Mouse (Mus musculus) liver, postnatal 0 days (tissue): ENCODE measurements at regions not wholly inside any gene's neighbourhood (a gene's known extent, or its start where the extent isn't known, plus 50 kb on each side); places are given as distances from the start of the nearest gene placed in this dataset.

Source experiments
- ATAC-seq: fragments of 200-750 bp; cut with Nextera tagmentation; 2 replicates; pipeline ENCODE4 v1.8.0; 2017; ENCODE audit warnings: mild to moderate bottlenecking, moderate library complexity
- DNase-seq: peaks from one replicate; pipeline ENCODE4 v3.0.0-alpha.2; 2016
- H3K27ac ChIP-seq: fragments of 300-500 bp; sonication (generic); 2 replicates; pipeline ENCODE4 v1.5.1; 2014; ENCODE audit warnings: antibody characterized with exemption, moderate library complexity, mild to moderate bottlenecking, low read depth
- H3K27me3 ChIP-seq: fragments of 300-500 bp; sonication (generic); 2 replicates; pipeline ENCODE4 v1.6.1; 2014; ENCODE audit warnings: low read length, control low read depth, mixed read lengths; ENCODE audit not compliant: insufficient read depth
- H3K36me3 ChIP-seq: fragments of 300-500 bp; sonication (generic); replicated peaks from 2 replicates; pipeline ENCODE4 v1.6.1; 2014; ENCODE audit warnings: mild to moderate bottlenecking, control low read depth, low read length, moderate library complexity, mixed read lengths; ENCODE audit not compliant: insufficient read depth
- H3K4me1 ChIP-seq: fragments of 300-500 bp; sonication (generic); 2 replicates; pipeline ENCODE4 v1.6.1; 2014; ENCODE audit warnings: antibody characterized with exemption, mild to moderate bottlenecking, control low read depth; ENCODE audit not compliant: insufficient read depth
- H3K4me2 ChIP-seq: fragments of 300-500 bp; sonication (generic); 2 replicates; pipeline ENCODE4 v1.6.1; 2014; ENCODE audit warnings: low read depth, mild to moderate bottlenecking, low read length, moderate library complexity, mixed read lengths
- H3K4me3 ChIP-seq: fragments of 300-500 bp; sonication (generic); 2 replicates; pipeline ENCODE4 v1.5.1; 2014; ENCODE audit warnings: low read depth, low read length
- H3K9ac ChIP-seq: fragments of 300-500 bp; sonication (generic); replicated peaks from 2 replicates; pipeline ENCODE4 v1.6.1; 2014; ENCODE audit warnings: mild to moderate bottlenecking, moderate library complexity
- H3K9me3 ChIP-seq: fragments of 300-500 bp; sonication (generic); 2 replicates; pipeline ENCODE4 v1.6.1; 2016; ENCODE audit warnings: mild to moderate bottlenecking, control low read depth, low read length, mixed read lengths
- CTCF ChIP-seq: sonication (generic); IDR thresholded peaks from 2 replicates; pipeline ENCODE4 v1.5.1; 2016; ENCODE audit warnings: antibody characterized with exemption, low read depth
- EP300 ChIP-seq: IDR thresholded peaks from 2 replicates; pipeline ENCODE4 v1.6.1; 2016; ENCODE audit warnings: antibody characterized with exemption, low read depth, mild to moderate bottlenecking
- WGBS: fragments of 180-500 bp; shearing (Covaris S2); extraction: QIAGEN DNeasy Blood & Tissue Kit; methylation state at CpG from one replicate; pipeline ENCODE4 v1.1.7; 2014; ENCODE audit not compliant: insufficient replicate concordance; 5-methylcytosine and 5-hydroxymethylcytosine counted together

DNA sequence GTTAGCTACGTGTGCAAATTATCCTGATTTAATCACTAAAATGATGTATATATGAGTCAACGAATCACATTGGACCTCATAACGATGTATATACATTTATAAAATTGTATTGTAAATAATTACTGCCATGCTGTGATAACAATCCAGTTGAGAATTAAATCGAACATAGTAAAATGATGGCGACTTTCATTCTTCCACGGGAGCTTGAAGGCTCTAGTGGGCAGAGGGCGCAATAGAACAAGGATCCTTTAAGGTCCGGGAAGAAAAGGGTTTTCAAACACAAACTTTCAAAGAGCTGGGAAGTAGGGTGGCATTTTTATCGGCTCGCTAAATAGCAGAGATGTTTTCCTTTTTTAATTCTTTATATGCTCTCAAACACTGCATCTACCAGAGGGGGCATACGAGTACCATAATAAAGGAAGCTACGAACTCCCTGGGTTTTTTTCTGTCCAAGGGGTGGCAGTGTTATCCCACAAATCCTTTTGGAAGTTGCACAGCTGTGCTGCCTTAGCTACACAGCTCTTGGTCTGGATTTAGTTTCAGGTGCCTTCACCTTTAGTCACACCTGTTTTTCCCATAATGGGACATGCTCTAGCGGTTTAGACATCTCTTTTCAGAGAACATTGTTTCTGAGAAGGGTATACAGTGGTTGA is 64.9 kb upstream of the Mroh9 start:
- ATAC-seq (peak; percentile 62; the same call in 1 of the 2 replicates), DNase-seq (peak; percentile 51)
- no peaks in the 10 kb centered on the region for H3K27me3 ChIP-seq
- no peaks in the 10 kb centered on the region for H3K9me3 ChIP-seq
- TF ChIP-seq CTCF = peak; percentile 71
- no peak for TF ChIP-seq EP300
- no peak overlapping the region for H3K27ac ChIP-seq
- no peaks in the 10 kb centered on the region for H3K4me1 ChIP-seq
- H3K4me3 ChIP-seq = no peak overlapping the region
- no peak overlapping the region for H3K9ac ChIP-seq
- WGBS = 29% methylated on average over 13 of the region's 13 CpGs
- H3K36me3 ChIP-seq = no peaks in the 10 kb centered on the region
- peak overlapping the region; percentile 29; the same call in 1 of the 2 replicates for H3K4me2 ChIP-seq

DNA sequence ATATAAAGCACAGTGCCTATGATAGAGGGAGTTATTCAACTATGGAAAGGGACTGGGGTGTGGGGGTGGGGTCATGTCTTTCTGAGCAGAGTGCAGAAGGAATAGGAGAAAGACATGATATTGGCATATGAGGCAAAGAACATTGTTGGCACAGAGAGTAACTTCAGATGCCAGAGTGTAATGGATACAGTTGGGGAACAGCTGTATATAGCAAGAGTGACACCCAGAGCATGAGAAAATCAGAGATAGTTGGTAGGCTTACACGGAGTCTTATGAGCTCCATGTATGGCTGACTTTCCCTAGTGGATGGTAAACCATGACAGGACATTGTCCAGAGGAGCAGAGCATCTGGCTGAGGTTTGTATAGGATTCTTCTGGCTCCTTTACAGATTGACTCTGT is 61.2 kb upstream of the Mroh9 start:
- DNase-seq (no peak), ATAC-seq (no peak)
- H3K4me3 ChIP-seq = no peak overlapping the region
- no peak for TF ChIP-seq CTCF
- TF ChIP-seq EP300 = no peak
- no peaks in the 10 kb centered on the region for H3K27me3 ChIP-seq
- H3K9ac ChIP-seq = no peak overlapping the region
- no peaks in the 10 kb centered on the region for H3K9me3 ChIP-seq
- no peaks in the 10 kb centered on the region for H3K36me3 ChIP-seq
- no peaks in the 10 kb centered on the region for H3K4me1 ChIP-seq
- WGBS = 60% methylated on average over 1 of the region's 1 CpGs
- no peak overlapping the region for H3K27ac ChIP-seq
- no peak overlapping the region for H3K4me2 ChIP-seq

DNA sequence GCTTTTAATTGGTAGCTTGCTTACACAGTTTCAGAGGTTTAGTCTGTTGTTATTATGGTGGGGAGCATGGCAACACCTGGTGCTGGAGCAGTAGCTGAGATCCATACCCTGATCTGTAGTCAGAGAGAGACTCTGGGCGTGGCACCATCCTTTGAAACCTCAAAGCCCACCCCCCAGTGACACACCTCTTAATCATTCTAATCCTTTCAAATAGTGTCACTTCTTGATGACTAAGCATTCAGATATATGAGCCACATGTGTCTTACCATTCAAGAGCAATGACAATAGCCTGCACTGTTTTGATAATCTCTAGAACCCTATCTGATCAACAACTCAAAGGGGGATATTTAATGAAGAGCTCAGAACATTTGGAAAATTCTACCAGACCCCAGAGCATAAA is 57.6 kb upstream of the Mroh9 start:
- no peak overlapping the region for H3K4me2 ChIP-seq
- H3K9me3 ChIP-seq = no peaks in the 10 kb centered on the region
- no peak for ATAC-seq
- 62% methylated on average over 1 of the region's 1 CpGs for WGBS
- H3K27ac ChIP-seq = no peak overlapping the region
- no peak for DNase-seq
- no peak for TF ChIP-seq CTCF
- no peak for TF ChIP-seq EP300
- H3K4me3 ChIP-seq = no peak overlapping the region
- no peaks in the 10 kb centered on the region for H3K4me1 ChIP-seq
- H3K27me3 ChIP-seq = no peaks in the 10 kb centered on the region
- no peaks in the 10 kb centered on the region for H3K36me3 ChIP-seq
- no peak overlapping the region for H3K9ac ChIP-seq

GRCm38 (mm10) chr1:163141471-163141870 is 56.0 kb upstream of the Mroh9 start:
- no peak overlapping the region for H3K4me2 ChIP-seq
- H3K9ac ChIP-seq = no peak overlapping the region
- no peak for ATAC-seq

GRCm38 (mm10) chr1:163138179-163138578 is 52.7 kb upstream of the Mroh9 start:
- Histone ChIP-seq H3K4me2 (no peak overlapping the region), H3K27ac (no peak overlapping the region), H3K27me3 (no peaks in the 10 kb centered on the region), H3K9ac (no peak overlapping the region), H3K9me3 (no peaks in the 10 kb centered on the region), H3K4me3 (no peak overlapping the region), H3K36me3 (no peaks in the 10 kb centered on the region), H3K4me1 (no peaks in the 10 kb centered on the region)
- DNase-seq (no peak), ATAC-seq (no peak)
- TF ChIP-seq CTCF = no peak
- no peak for TF ChIP-seq EP300
- 52% methylated on average over 1 of the region's 1 CpGs for WGBS

More at GRCm38 (mm10) chr1:163141471-163141870, 56.0 kb upstream of the Mroh9 start:
- no peak for TF ChIP-seq CTCF
- Histone ChIP-seq H3K27ac (no peak overlapping the region), H3K4me1 (no peaks in the 10 kb centered on the region), H3K27me3 (no peaks in the 10 kb centered on the region), H3K4me3 (no peak overlapping the region), H3K36me3 (no peaks in the 10 kb centered on the region), H3K9me3 (no peaks in the 10 kb centered on the region)
- 77% methylated on average over 1 of the region's 1 CpGs for WGBS
- no peak for DNase-seq
